Mouse (Mus musculus) CH12.LX (cell line): ENCODE measurements around the gene Mdga1. TPM values are rescaled to one million over a fixed set of nuclear protein-coding genes. Genes with fewer than 3 reads are reported as not detected.

Source experiments
- DNase-seq: peaks from one replicate; pipeline ENCODE4 v3.0.0-alpha.2; 2013; ENCODE audit errors: extremely low read depth
- H3K27ac ChIP-seq: 2 replicates; pipeline ENCODE4 v1.5.1; 2012; ENCODE audit warnings: low read depth, mild to moderate bottlenecking, control low read depth, moderate library complexity; ENCODE audit not compliant: insufficient read depth
- H3K27me3 ChIP-seq: replicated peaks from 2 replicates; pipeline ENCODE3; 2012; ENCODE audit warnings: inconsistent platforms
- H3K36me3 ChIP-seq, 2 experiments: replicated peaks in 1 of 2; 2 replicates each; pipeline versions ENCODE3 to v1.6.1; 2012; ENCODE audit warnings: inconsistent platforms in 1 of 2, low read length in 1 of 2, mild to moderate bottlenecking in 1 of 2, mixed read lengths in 1 of 2, moderate library complexity in 1 of 2; ENCODE audit not compliant: control insufficient read depth in 1 of 2, insufficient read depth in 1 of 2
- H3K4me1 ChIP-seq, 2 experiments: 2 replicates each; pipeline ENCODE4 v1.6.1; 2012; ENCODE audit warnings: inconsistent platforms in 1 of 2, moderate library complexity in 1 of 2; ENCODE audit not compliant: insufficient read depth in 2 of 2, control insufficient read depth in 1 of 2
- H3K4me2 ChIP-seq: 2 replicates; pipeline ENCODE4 v1.6.1; 2012; ENCODE audit warnings: low read depth, mild to moderate bottlenecking, control low read depth; ENCODE audit not compliant: poor library complexity, insufficient read depth, severe bottlenecking
- H3K4me3 ChIP-seq, 3 experiments: fragments of 150-350 bp in 1 of 3; sonication (generic) in 1 of 3; replicated peaks in 1 of 3; 2 replicates each; pipeline versions ENCODE3 to v1.5.1; 2011 to 2012; ENCODE audit warnings: low read depth in 2 of 3, low read length in 2 of 3, mild to moderate bottlenecking in 2 of 3, moderate library complexity in 2 of 3, control low read depth in 1 of 3, improper control_type of control experiment in 1 of 3, inconsistent platforms in 1 of 3, mixed read lengths in 1 of 3; ENCODE audit not compliant: poor library complexity in 1 of 3
- H3K79me2 ChIP-seq: replicated peaks from 2 replicates; pipeline ENCODE4 v1.6.1; 2012; ENCODE audit warnings: mild to moderate bottlenecking, moderate library complexity; ENCODE audit not compliant: control insufficient read depth, poor library complexity, insufficient read depth, severe bottlenecking; ENCODE audit errors: extremely low read depth
- H3K9ac ChIP-seq: 2 replicates; pipeline ENCODE4 v1.6.1; 2012; ENCODE audit warnings: low read depth, mild to moderate bottlenecking, control low read depth, moderate library complexity; ENCODE audit not compliant: insufficient read depth
- H3K9me3 ChIP-seq: replicated peaks from 2 replicates; pipeline ENCODE3; 2012; ENCODE audit warnings: low read length, inconsistent platforms, mixed read lengths
- CHD2 ChIP-seq: IDR thresholded peaks from 2 replicates; pipeline ENCODE4 v1.6.1; 2011; ENCODE audit warnings: low read length, improper control_type of control experiment
- CTCF ChIP-seq, 2 experiments: IDR thresholded peaks in 1 of 2; conservative IDR thresholded peaks in 1 of 2; 2 replicates each; pipeline ENCODE4 v1.5.1; 2011 to 2012; ENCODE audit warnings: low read depth in 2 of 2, low read length in 2 of 2, improper control_type of control experiment in 1 of 2, inconsistent platforms in 1 of 2, mild to moderate bottlenecking in 1 of 2, moderate library complexity in 1 of 2
- E2F4 ChIP-seq: IDR thresholded peaks from 2 replicates; pipeline ENCODE4 v1.6.1; 2011; ENCODE audit warnings: low read depth, low read length, improper control_type of control experiment; ENCODE audit not compliant: insufficient replicate concordance
- ELF1 ChIP-seq: IDR thresholded peaks from 2 replicates; pipeline ENCODE4 v1.6.1; 2014; ENCODE audit warnings: low read depth, mild to moderate bottlenecking, inconsistent platforms, low read length, improper control_type of control experiment
- IRF4 ChIP-seq: IDR thresholded peaks from 2 replicates; pipeline ENCODE4 v1.6.1; 2014; ENCODE audit warnings: low read depth, mild to moderate bottlenecking, inconsistent platforms, low read length, improper control_type of control experiment
- JUN ChIP-seq: IDR thresholded peaks from 2 replicates; pipeline ENCODE4 v1.6.1; 2011; ENCODE audit warnings: low read depth, mild to moderate bottlenecking, low read length, improper control_type of control experiment, moderate library complexity; ENCODE audit not compliant: insufficient read depth
- JUND ChIP-seq: conservative IDR thresholded peaks from 2 replicates; pipeline ENCODE4 v1.6.1; 2011; ENCODE audit warnings: low read depth, low read length, improper control_type of control experiment
- KAT2A ChIP-seq: IDR thresholded peaks from 2 replicates; pipeline ENCODE4 v1.6.1; 2012; ENCODE audit warnings: low read length, improper control_type of control experiment, inconsistent platforms; ENCODE audit not compliant: insufficient replicate concordance
- MAFK ChIP-seq: IDR thresholded peaks from 2 replicates; pipeline ENCODE4 v1.6.1; 2011; ENCODE audit warnings: low read length, improper control_type of control experiment; ENCODE audit not compliant: insufficient replicate concordance
- MAX ChIP-seq: IDR thresholded peaks from 2 replicates; pipeline ENCODE4 v1.6.1; 2011; ENCODE audit warnings: low read length, improper control_type of control experiment
- MEF2A ChIP-seq: IDR thresholded peaks from 2 replicates; pipeline ENCODE4 v1.6.1; 2014; ENCODE audit warnings: low read depth, mild to moderate bottlenecking, inconsistent platforms, low read length, improper control_type of control experiment, borderline replicate concordance
- MXI1 ChIP-seq: IDR thresholded peaks from 2 replicates; pipeline ENCODE4 v1.6.1; 2011; ENCODE audit warnings: mild to moderate bottlenecking, low read depth, low read length, improper control_type of control experiment
- MYC ChIP-seq: IDR thresholded peaks from 2 replicates; pipeline ENCODE4 v1.6.1; 2011; ENCODE audit warnings: low read depth, mild to moderate bottlenecking, improper control_type of control experiment, low read length
- NELFE ChIP-seq: IDR thresholded peaks from 2 replicates; pipeline ENCODE4 v1.6.1; 2011; ENCODE audit warnings: low read depth, low read length, improper control_type of control experiment
- NRF1 ChIP-seq: IDR thresholded peaks from 2 replicates; pipeline ENCODE4 v1.6.1; 2014; ENCODE audit warnings: low read depth, mild to moderate bottlenecking, inconsistent platforms, low read length, improper control_type of control experiment, moderate library complexity
- PAX5 ChIP-seq: IDR thresholded peaks from 2 replicates; pipeline ENCODE4 v1.6.1; 2012; ENCODE audit warnings: low read length, inconsistent platforms, mixed read lengths
- POLR2A ChIP-seq: IDR thresholded peaks from 2 replicates; pipeline ENCODE4 v1.6.1; 2011; ENCODE audit warnings: low read depth, mild to moderate bottlenecking, improper control_type of control experiment, low read length
- POLR2AphosphoS2 ChIP-seq: IDR thresholded peaks from 2 replicates; pipeline ENCODE4 v1.6.1; 2011; ENCODE audit warnings: low read depth, low read length, improper control_type of control experiment
- RCOR1 ChIP-seq: conservative IDR thresholded peaks from 2 replicates; pipeline ENCODE4 v1.6.1; 2012; ENCODE audit warnings: low read depth, mild to moderate bottlenecking, inconsistent platforms, low read length, improper control_type of control experiment
- SMC3 ChIP-seq: IDR thresholded peaks from 2 replicates; pipeline ENCODE4 v1.6.1; 2011; ENCODE audit warnings: low read depth, low read length, improper control_type of control experiment
- TBP ChIP-seq: conservative IDR thresholded peaks from 2 replicates; pipeline ENCODE4 v1.6.1; 2011; ENCODE audit warnings: low read depth, low read length, improper control_type of control experiment
- TCF12 ChIP-seq: IDR thresholded peaks from 2 replicates; pipeline ENCODE4 v1.6.1; 2014; ENCODE audit warnings: low read depth, mild to moderate bottlenecking, inconsistent platforms, low read length, improper control_type of control experiment
- USF1 ChIP-seq: IDR thresholded peaks from 2 replicates; pipeline ENCODE4 v1.6.1; 2014; ENCODE audit warnings: low read depth, mild to moderate bottlenecking, inconsistent platforms, low read length, improper control_type of control experiment
- USF2 ChIP-seq: conservative IDR thresholded peaks from 2 replicates; pipeline ENCODE4 v1.6.1; 2011; ENCODE audit warnings: low read depth, low read length, improper control_type of control experiment
- ZMIZ1 ChIP-seq: IDR thresholded peaks from 2 replicates; pipeline ENCODE4 v1.6.1; 2012; ENCODE audit warnings: low read depth, mild to moderate bottlenecking, inconsistent platforms, low read length, improper control_type of control experiment
- dilution Hi-C: fragments of 300-500 bp; cut with MboI; formaldehyde crosslinking; loops from 2 replicates; pipeline ENCODE4 v1.14.3; 2020; ENCODE audit warnings: low sequenced_read_pairs; ENCODE audit not compliant: extremely low pct_unique_long_range_greater_than_20kb, extremely low pct_ligation_motif_present
- in situ Hi-C: fragments of 300-500 bp; cut with MboI; formaldehyde crosslinking; loops from 3 replicates; pipeline ENCODE4 v1.14.3; 2019; ENCODE audit warnings: low sequenced_read_pairs, low pct_ligation_motif_present, low pct_unique_long_range_greater_than_20kb, mixed read lengths
- polyA plus RNA-seq: library from polyadenylated mRNA; unstranded; fragments of >175 nt; gene quantifications from 2 replicates; pipeline ENCODE4 v1.2.1, GENCODE M21; 2012; ENCODE audit warnings: low read depth; ENCODE audit not compliant: insufficient read length
- total RNA-seq, 2 experiments: library from RNA; depleted of rRNA; stranded (reverse); fragments of 300-350 nt in 1 of 2; fragments of >200 nt in 1 of 2; gene quantifications; 2 replicates each; pipeline ENCODE4 v1.2.3; 2012 to 2014

Gene Mdga1
- total and polyA plus RNA-seq, 3 experiments = 0.29 to 0.39 (median 0.38) TPM

GRCm38 (mm10) chr17:29887271-29887880 is 82.5 kb downstream of the Mdga1 start:
- H3K9ac ChIP-seq = no peak overlapping the region
- no peak overlapping the region for H3K27ac ChIP-seq
- no peaks in the 10 kb centered on the region for H3K79me2 ChIP-seq
- peaks cover 65% of the 10 kb centered on the region for H3K27me3 ChIP-seq
- no peaks in the 10 kb centered on the region for H3K36me3 ChIP-seq
- no peak overlapping the region for H3K4me2 ChIP-seq
- no peak for DNase-seq
- no peak overlapping the region for H3K4me3 ChIP-seq
- dilution Hi-C loops (loop anchor here (25.0 kb wide), 1 partner anchor 100 kb away; no protein-coding TSS in a partner anchor), in situ Hi-C loops (no loop called here)
- H3K9me3 ChIP-seq = peaks cover 24% of the 10 kb centered on the region
- H3K4me1 ChIP-seq = no peaks in the 10 kb centered on the region
- TF ChIP-seq E2F4 (no peak), CTCF (conservative IDR thresholded peaks at IDR 0.05 in 1 of 2, IDR thresholded peaks at IDR 0.05 in 1 of 2; ENCODE audit: low read depth in 2 of 2, low read length in 2 of 2) (no peak), SMC3 (no peak), CHD2 (no peak), USF1 (no peak), TCF12 (no peak), RCOR1 (no peak), NRF1 (no peak), ZMIZ1 (no peak), KAT2A (no peak), MAFK (no peak), ELF1 (no peak), USF2 (no peak), MYC (no peak), PAX5 (no peak)

DNA sequence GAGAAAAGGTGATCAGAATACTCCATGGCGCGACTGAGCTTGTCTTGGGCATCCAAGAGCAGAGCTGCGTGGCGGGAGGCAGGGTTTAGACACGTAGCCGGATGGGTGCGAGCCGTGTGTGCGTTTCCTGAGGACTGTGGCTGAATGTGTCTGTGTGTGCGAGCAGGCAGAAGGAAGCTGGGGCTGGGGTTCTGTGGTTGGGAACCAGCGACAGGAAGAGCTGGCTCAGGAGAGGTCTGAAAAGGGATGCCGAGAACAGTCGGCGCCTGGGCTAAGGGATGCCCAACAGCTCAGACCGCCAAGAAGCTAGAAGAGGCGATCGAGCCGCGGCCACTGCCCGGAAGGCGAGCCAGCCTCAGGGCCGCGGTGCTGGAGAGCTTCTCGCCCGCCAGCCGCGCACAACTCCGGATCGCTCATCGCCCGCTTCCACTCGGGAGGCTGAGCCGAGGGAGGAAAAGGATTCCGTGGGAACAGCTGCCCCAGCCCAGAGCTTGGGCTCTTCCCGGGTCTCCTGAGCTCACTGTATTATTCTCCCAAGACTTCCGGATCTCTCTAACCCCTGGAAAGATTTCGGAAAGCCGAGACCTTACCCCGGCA is 83.1 kb downstream of the Mdga1 start:
- no peak for TF ChIP-seq MAX
- TF ChIP-seq MEF2A = no peak
- no peak for TF ChIP-seq NELFE
- TF ChIP-seq NRF1 = no peak
- no peak for TF ChIP-seq POLR2A
- no peak for TF ChIP-seq MAFK
- TF ChIP-seq MXI1 = no peak
- TF ChIP-seq CHD2 = no peak
- TF ChIP-seq IRF4 = no peak
- no peak for TF ChIP-seq TCF12
- TF ChIP-seq POLR2AphosphoS2 = no peak
- TF ChIP-seq JUND = no peak
- TF ChIP-seq TBP = no peak
- no peak for TF ChIP-seq JUN
- TF ChIP-seq, all 38 proteins: peak for 0
- Histone ChIP-seq H3K27ac (no peak overlapping the region), H3K9ac (no peak overlapping the region), H3K36me3 (no peaks in the 10 kb centered on the region), H3K4me3 (no peak overlapping the region), H3K4me2 (no peak overlapping the region), H3K9me3 (peaks cover 23% of the 10 kb centered on the region), H3K4me1 (no peaks in the 10 kb centered on the region), H3K27me3 (peaks cover 66% of the 10 kb centered on the region), H3K79me2 (no peaks in the 10 kb centered on the region)
- no peak for DNase-seq
- in situ Hi-C loops (no loop called here), dilution Hi-C loops (loop anchor here (25.0 kb wide), 1 partner anchor 99 kb away; no protein-coding TSS in a partner anchor)
